Mouse (Mus musculus) myocyte (in vitro differentiated cells): ENCODE data around the gene Pfkfb3.

Source experiments
- MYOD1 ChIP-seq, 3 experiments: IDR thresholded peaks; one replicate each; pipeline ENCODE4 v1.6.1; 2011; ENCODE audit warnings: control low read depth in 2 of 3, low read depth in 2 of 3, mild to moderate bottlenecking in 2 of 3, moderate library complexity in 1 of 3; ENCODE audit not compliant: insufficient read length in 2 of 3, control insufficient read depth in 1 of 3
- POLR2A ChIP-seq: IDR thresholded peaks from one replicate; pipeline ENCODE4 v1.6.1; 2011; ENCODE audit warnings: low read depth, mild to moderate bottlenecking, control low read depth, moderate library complexity; ENCODE audit not compliant: insufficient read length
- REST ChIP-seq: IDR thresholded peaks from one replicate; pipeline ENCODE4 v1.6.1; 2011; ENCODE audit warnings: mild to moderate bottlenecking, control low read depth, moderate library complexity; ENCODE audit not compliant: insufficient read depth, insufficient read length
- USF1 ChIP-seq: IDR thresholded peaks from one replicate; pipeline ENCODE4 v1.6.1; 2011; ENCODE audit warnings: low read depth, mild to moderate bottlenecking, control low read depth, moderate library complexity

- TF ChIP-seq REST (no peak), MYOD1 (IDR thresholded peaks at IDR 0.05; ENCODE audit: control insufficient read depth in 1 of 3, insufficient read length in 2 of 3, low read depth in 2 of 3) (no peak), POLR2A (no peak), USF1 (no peak)
These were observed 117.5 kb downstream of the Pfkfb3 start for GRCm38 (mm10) chr2:11436353-11436752.
